Mouse (Mus musculus) embryonic facial prominence, embryonic 10.5 days (tissue): ENCODE measurements around the gene Fads1. TPM values are rescaled to one million over a fixed set of nuclear protein-coding genes. Genes with fewer than 3 reads are reported as not detected.

Source experiments
- DNase-seq: peaks from one replicate; pipeline ENCODE4 v3.0.0-alpha.2; 2017; ENCODE audit warnings: low spot score
- H3K27ac ChIP-seq: fragments of 300-500 bp; sonication (generic); replicated peaks from 2 replicates; pipeline ENCODE4 v1.5.1; 2016; ENCODE audit warnings: mild to moderate bottlenecking
- H3K27me3 ChIP-seq: fragments of 300-500 bp; sonication (generic); replicated peaks from 2 replicates; pipeline ENCODE4 v1.6.1; 2016; ENCODE audit warnings: low read depth, mild to moderate bottlenecking; ENCODE audit not compliant: poor library complexity, severe bottlenecking
- H3K36me3 ChIP-seq: fragments of 300-500 bp; sonication (generic); replicated peaks from 2 replicates; pipeline ENCODE4 v1.6.1; 2016; ENCODE audit warnings: mild to moderate bottlenecking, moderate library complexity
- H3K4me1 ChIP-seq: fragments of 300-500 bp; sonication (generic); 2 replicates; pipeline ENCODE4 v1.6.1; 2016
- H3K4me3 ChIP-seq: fragments of 300-500 bp; sonication (generic); 2 replicates; pipeline ENCODE4 v1.5.1; 2016; ENCODE audit warnings: mild to moderate bottlenecking, moderate library complexity
- H3K9me3 ChIP-seq: fragments of 300-500 bp; sonication (generic); 2 replicates; pipeline ENCODE4 v1.6.1; 2016; ENCODE audit warnings: mild to moderate bottlenecking
- WGBS: fragments of 180-500 bp; shearing (Covaris S2); methylation state at CpG from one replicate; pipeline ENCODE4 v1.1.7; 2016; 5-methylcytosine and 5-hydroxymethylcytosine counted together
- polyA plus RNA-seq: library from polyadenylated mRNA; unstranded; fragments of >200 nt; fragmentation: Nextera tagmentation; extraction: Ambion mirVana; gene quantifications from 2 replicates; pipeline ENCODE4 v1.2.1, GENCODE M21; 2016

Fads1 gene
- polyA plus RNA-seq, 1 experiment from 2014 or later = 151 TPM

DNA sequence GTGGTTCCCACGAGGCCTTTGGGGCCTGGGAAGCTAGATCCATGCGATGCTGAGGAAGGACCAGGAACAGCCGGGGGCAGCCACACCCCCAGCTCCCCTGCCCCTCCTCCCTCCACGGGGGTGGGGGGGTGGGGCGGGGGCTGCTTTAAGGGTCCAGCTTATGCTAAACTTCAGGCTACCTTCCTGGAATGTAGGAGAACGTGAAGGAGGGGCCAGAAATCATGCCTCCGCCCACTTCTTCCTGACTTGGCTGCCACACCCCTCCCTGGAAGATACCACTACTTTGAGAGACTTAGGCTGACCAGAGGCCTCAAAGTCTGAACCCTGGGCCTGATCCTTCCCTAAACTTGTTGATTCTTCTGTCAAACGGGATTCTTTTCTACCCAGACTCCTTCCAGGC lies 40.0 kb downstream of the Fads1 start:
- 0 out of 2 replicates have a peak, but pooled peaks cover 3% of the 10 kb centered on the region for H3K36me3 ChIP-seq
- H3K4me3 ChIP-seq = no peak overlapping the region
- H3K27ac ChIP-seq = peak overlapping the region; percentile 26; the same call in 1 of the 2 replicates
- DNase-seq = no peak
- no peaks in the 10 kb centered on the region for H3K9me3 ChIP-seq
- no peaks in the 10 kb centered on the region; the same call in 1 of the 2 replicates for H3K27me3 ChIP-seq
- H3K4me1 ChIP-seq = peaks cover 44% of the 10 kb centered on the region
- 38% methylated on average over 8 of the region's 8 CpGs for WGBS

DNA sequence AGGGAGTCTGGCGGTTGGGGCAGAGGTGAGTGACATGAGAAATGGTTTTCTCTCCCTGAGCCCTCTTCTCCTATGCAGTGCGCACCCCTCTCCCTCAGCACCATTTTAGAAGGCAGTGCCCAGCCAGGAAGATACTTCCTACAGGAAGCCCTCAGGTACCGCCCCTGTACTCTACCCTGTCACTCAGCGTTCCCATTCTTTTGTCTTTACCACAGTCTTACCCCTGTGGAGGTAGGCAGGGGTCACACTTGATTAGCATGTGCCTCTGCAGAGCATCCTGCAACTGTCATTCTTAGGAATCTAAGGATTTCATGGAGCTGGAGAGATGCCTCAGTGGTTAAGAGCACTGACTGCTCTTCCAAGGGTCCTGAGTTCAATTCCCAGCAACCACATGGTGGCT lies 40.9 kb downstream of the Fads1 start:
- no peaks in the 10 kb centered on the region for H3K9me3 ChIP-seq
- 78% methylated on average over 4 of the region's 4 CpGs for WGBS
- peaks cover 46% of the 10 kb centered on the region for H3K4me1 ChIP-seq
- H3K36me3 ChIP-seq = no peaks in the 10 kb centered on the region; the same call in 1 of the 2 replicates
- H3K27me3 ChIP-seq = no peaks in the 10 kb centered on the region; the same call in 1 of the 2 replicates
- DNase-seq = no peak
- H3K4me3 ChIP-seq = no peak overlapping the region
- H3K27ac ChIP-seq = no peak overlapping the region

- DNase-seq = peak; percentile 71
- H3K27ac ChIP-seq = peak overlapping the region; percentile 83
- 25% methylated on average over 26 of the region's 26 CpGs for WGBS
- H3K27me3 ChIP-seq = peaks cover 3% of the 10 kb centered on the region
- H3K9me3 ChIP-seq = no peaks in the 10 kb centered on the region
- H3K4me1 ChIP-seq = peaks cover 48% of the 10 kb centered on the region
- H3K4me3 ChIP-seq = peak overlapping the region; percentile 33
- no peaks in the 10 kb centered on the region; the same call in 1 of the 2 replicates for H3K36me3 ChIP-seq
These were observed 42.2 kb downstream of the Fads1 start for GRCm38 (mm10) chr19:10224637-10225453.

GRCm38 (mm10) chr19:10225767-10226166 lies 43.1 kb downstream of the Fads1 start:
- H3K27me3 ChIP-seq = peaks cover 4% of the 10 kb centered on the region
- H3K4me1 ChIP-seq = peaks cover 57% of the 10 kb centered on the region
- 93% methylated on average over 4 of the region's 4 CpGs for WGBS
- H3K9me3 ChIP-seq = no peaks in the 10 kb centered on the region
- H3K36me3 ChIP-seq = no peaks in the 10 kb centered on the region; the same call in 1 of the 2 replicates
- H3K4me3 ChIP-seq = no peak overlapping the region
- 0 out of 2 replicates have a peak overlapping the region, but pooled peaks have one; percentile 31 for H3K27ac ChIP-seq
- DNase-seq = no peak

DNA sequence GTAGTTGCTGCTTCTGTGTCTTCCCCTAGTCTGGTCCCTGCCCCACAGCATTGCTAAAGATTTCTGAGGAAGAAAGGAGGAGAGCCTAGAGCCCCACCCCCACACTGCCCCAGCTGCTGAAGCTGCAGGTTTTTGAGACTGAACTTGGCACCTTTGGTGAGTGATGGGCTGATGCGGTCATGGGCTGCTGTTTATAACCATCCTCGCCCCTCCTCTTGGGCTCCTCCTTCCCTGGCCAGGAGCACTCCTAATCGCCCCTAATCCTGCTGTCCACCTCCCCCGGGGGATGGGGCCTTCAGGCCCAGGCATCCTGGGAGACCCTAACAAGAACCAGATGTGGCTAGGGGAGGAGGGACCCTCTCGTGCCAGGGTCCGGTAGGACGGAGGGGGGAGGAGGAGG lies 48.3 kb downstream of the Fads1 start:
- no peaks in the 10 kb centered on the region for H3K9me3 ChIP-seq
- H3K36me3 ChIP-seq = no peaks in the 10 kb centered on the region; the same call in 1 of the 2 replicates
- WGBS = 8% methylated on average over 7 of the region's 7 CpGs
- H3K4me1 ChIP-seq = peaks cover 46% of the 10 kb centered on the region
- peak overlapping the region; percentile 70 for H3K27ac ChIP-seq
- H3K4me3 ChIP-seq = peak overlapping the region; percentile 31; the same call in 1 of the 2 replicates
- DNase-seq = peak; percentile 43
- peaks cover 25% of the 10 kb centered on the region for H3K27me3 ChIP-seq

DNA sequence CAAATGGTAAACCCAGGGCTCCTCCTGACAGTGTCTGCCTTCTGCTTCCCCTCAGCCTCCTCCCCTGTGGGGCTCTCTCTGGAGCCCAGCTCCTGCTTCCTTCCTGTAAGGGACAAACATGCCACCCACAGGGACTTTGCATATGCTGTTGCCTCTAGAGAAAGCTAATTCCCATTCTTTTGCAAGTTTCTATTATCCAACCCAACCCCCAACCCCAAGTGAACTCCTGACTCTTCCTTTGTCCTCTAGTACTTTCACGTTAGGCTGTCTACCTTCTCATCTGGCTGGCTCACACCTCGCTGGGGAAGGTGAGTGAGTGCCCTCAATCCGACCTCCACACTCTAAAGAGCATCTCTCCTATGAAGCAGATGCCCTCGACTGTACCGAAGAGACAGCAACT lies 49.2 kb downstream of the Fads1 start:
- Histone ChIP-seq H3K4me3 (no peak overlapping the region), H3K9me3 (no peaks in the 10 kb centered on the region), H3K4me1 (peaks cover 46% of the 10 kb centered on the region), H3K27ac (peak overlapping the region; percentile 70), H3K36me3 (no peaks in the 10 kb centered on the region; the same call in 1 of the 2 replicates), H3K27me3 (peaks cover 25% of the 10 kb centered on the region)
- 12% methylated on average over 5 of the region's 5 CpGs for WGBS
- no peak for DNase-seq

GRCm38 (mm10) chr19:10232327-10233017 lies 49.8 kb downstream of the Fads1 start:
- Histone ChIP-seq H3K27me3 (peaks cover 25% of the 10 kb centered on the region), H3K4me1 (peaks cover 46% of the 10 kb centered on the region), H3K4me3 (no peak overlapping the region), H3K9me3 (no peaks in the 10 kb centered on the region), H3K27ac (no peak overlapping the region; the same call in 1 of the 2 replicates), H3K36me3 (no peaks in the 10 kb centered on the region; the same call in 1 of the 2 replicates)
- WGBS = 33% methylated on average over 9 of the region's 9 CpGs
- no peak for DNase-seq

GRCm38 (mm10) chr19:10235784-10236565 lies 53.3 kb downstream of the Fads1 start:
- Histone ChIP-seq H3K36me3 (no peaks in the 10 kb centered on the region), H3K27ac (no peak overlapping the region), H3K27me3 (peaks cover 49% of the 10 kb centered on the region), H3K4me1 (peaks cover 51% of the 10 kb centered on the region), H3K9me3 (no peaks in the 10 kb centered on the region), H3K4me3 (no peak overlapping the region)
- DNase-seq = no peak
- 89% methylated on average over 9 of the region's 9 CpGs for WGBS

- no peaks in the 10 kb centered on the region for H3K36me3 ChIP-seq
- no peak overlapping the region for H3K4me3 ChIP-seq
- H3K4me1 ChIP-seq = peaks cover 36% of the 10 kb centered on the region
- no peaks in the 10 kb centered on the region for H3K9me3 ChIP-seq
- whole genome bisulfite sequencing = 66% methylated on average over 3 of the region's 3 CpGs
- H3K27ac ChIP-seq = no peak overlapping the region
- peaks cover 32% of the 10 kb centered on the region for H3K27me3 ChIP-seq
- DNase-seq = no peak
These were observed 55.8 kb downstream of the Fads1 start for GRCm38 (mm10) chr19:10238477-10238876.

DNA sequence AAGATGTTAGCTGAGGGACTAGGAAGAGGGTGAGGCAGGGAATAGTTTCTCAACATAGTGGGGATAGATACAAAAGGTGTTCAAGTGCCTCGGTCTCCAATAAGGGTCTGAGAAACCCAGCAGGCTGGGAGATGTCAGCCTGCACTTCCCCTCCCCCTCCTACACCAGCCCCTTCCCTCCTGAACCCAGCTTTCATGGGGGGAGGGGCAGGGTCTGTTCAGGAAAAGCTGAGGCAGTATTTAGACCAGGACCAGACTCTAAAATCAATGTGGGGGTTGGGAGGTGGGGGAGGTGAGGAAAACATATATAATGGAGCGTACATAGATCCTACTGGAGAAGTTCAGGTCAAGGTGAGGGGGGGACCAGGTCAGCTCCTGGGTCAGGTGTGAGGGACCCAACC lies 56.7 kb downstream of the Fads1 start:
- Histone ChIP-seq H3K4me3 (peak overlapping the region; percentile 69), H3K36me3 (no peaks in the 10 kb centered on the region), H3K27ac (peak overlapping the region; percentile 85; the same call in 1 of the 2 replicates), H3K4me1 (peaks cover 46% of the 10 kb centered on the region), H3K27me3 (peaks cover 32% of the 10 kb centered on the region), H3K9me3 (no peaks in the 10 kb centered on the region)
- 29% methylated on average over 2 of the region's 2 CpGs for WGBS
- peak; percentile 45 for DNase-seq

GRCm38 (mm10) chr19:10239975-10240653 lies 57.4 kb downstream of the Fads1 start:
- H3K27ac ChIP-seq = peak overlapping the region; percentile 85
- H3K4me1 ChIP-seq = peaks cover 48% of the 10 kb centered on the region
- no peaks in the 10 kb centered on the region for H3K36me3 ChIP-seq
- no peaks in the 10 kb centered on the region for H3K9me3 ChIP-seq
- peak overlapping the region; percentile 69 for H3K4me3 ChIP-seq
- peaks cover 32% of the 10 kb centered on the region for H3K27me3 ChIP-seq
- no peak for DNase-seq
- WGBS = 3% methylated on average over 26 of the region's 26 CpGs
